Mouse (Mus musculus): ENCODE measurements around the gene Epha8.
A peak's percentile ranks its signal among the peaks of the same experiment; 100 is the strongest.

The Epha8 gene

DNA sequence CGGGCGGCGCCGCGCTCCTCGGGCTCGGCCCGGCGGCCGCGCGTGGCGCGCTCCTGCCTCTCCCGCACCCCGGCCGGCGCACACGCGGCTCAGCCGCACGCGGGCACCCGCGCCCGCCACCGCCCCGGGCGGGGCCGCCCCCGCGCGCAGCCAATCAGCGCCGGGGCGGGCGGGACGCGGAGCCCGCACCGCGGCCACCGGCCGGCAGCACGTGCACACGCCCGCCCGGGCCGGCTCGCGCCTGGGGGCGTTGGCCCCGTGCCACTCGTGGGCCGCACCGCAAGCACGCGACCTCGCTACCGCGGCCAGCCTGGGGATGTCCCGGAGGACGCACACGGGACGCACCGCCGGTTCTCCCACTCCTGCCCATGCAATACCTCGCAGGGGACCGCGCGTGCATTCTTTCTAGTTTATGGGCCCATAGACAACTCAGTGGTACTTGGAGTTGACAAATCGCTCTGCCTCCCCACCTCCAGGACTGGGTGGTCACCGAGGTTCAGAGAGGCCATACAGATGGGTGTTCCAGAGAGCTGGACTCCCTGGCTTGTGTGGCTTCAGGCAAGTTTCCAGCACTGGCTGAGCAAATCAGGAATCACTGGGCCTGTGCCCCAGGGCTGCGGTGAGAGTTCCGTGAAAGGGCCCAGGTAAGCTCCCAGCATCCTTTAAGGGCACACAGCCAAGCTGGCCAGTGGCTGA lies at the start of gene Epha8:
Epha8 (minus strand) TSS at position 66 of the 696 bp plus-strand sequence.
- no peak for DNase-seq (ENCODE audit: low read depth in 2 of 2, low spot score in 2 of 2)

DNA sequence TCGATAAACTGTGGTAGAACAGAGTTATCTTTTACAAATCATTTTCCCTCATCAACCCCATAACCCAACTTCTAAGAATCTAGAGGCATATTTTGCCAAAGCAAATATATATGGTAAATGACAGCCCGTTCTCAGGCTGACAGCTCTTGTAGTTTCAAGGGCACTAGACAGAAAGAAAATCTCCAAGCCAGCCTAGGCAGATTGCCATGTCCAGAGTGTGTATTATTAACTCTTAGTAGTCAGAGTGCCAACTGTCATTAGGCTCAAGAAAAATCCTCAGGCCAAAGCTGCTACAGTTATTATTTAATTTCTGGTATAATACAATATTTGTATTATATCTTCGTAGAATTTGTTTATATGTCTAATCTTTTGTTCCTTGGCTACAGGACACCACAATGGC lies 45.2 kb upstream of the Epha8 start:
- no peak for DNase-seq (ENCODE audit: low read depth in 2 of 2, low spot score in 2 of 2)

DNA sequence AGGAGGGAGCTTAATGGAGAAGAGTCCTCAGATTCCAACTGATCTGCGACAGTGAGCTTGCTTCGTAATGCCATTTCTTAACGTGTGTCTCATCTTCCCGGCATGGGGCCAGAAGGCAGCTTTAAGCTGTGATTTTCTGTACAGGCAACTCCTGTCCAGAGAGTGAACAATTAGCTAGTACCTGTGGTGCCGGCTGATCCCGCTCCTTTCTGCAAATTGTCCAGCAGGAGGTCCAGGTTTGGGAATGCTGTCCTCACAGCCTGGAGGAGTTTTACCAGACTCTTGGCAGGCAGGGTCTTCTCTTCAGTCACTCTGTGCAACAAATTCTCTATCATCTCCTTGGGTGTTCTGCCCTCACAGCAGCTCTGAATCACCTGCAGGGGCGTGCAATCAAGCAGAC lies 44.4 kb upstream of the Epha8 start:
- no peak for DNase-seq (ENCODE audit: low read depth in 2 of 2, low spot score in 2 of 2)

DNA sequence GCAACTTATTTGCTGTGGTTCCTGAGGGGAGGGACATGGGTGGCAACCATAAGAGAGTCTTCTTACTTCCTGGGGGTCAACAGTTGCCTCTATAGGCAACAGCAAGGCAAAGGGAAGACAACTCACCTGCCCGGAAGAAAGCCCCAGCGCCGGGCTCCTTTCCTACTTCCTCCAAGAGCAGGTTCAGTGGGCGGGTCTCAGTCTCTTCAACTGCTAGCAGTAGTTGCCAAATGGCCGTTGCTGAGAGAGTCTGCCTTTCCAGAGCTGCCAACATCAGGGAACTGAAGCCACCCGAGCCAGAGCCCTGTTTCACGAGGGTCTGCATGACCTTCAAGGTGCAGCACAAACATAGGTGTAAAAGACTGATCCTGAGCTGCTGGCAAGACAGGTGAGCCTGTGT lies 41.8 kb upstream of the Epha8 start:
- DNase-seq (ENCODE audit: low read depth in 2 of 2, low spot score in 2 of 2) = no peak

DNA sequence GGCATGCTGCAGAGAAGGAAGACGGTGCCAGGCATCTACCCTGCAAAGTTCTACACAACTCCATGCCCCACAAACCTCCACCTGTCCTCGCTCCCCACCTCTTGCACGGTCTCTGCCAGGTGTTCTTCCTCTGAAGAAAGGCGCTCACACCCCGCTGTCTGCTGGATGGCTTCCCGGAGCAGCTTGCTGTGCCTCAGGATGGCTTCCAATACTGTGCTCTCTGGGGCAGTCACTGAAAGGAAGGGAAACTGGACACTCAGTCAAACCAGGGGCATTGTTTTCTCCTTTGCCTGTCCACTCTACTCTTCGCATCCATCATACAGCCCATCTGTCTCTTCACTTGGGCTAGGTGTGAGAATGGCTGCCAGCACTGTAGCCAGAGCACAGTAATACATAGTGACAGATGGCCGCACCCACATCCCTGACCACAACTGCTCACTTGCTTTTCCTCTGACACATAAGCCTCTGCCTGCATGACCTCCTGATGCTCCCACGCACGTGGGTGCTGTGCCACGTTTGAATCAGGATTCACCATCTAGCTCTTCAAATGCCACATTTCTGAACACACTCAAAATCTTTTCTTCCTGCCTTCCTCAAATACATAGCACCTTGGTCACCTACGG lies 41.2 kb upstream of the Epha8 start:
- no peak for DNase-seq (ENCODE audit: low read depth in 2 of 2, low spot score in 2 of 2)

DNA sequence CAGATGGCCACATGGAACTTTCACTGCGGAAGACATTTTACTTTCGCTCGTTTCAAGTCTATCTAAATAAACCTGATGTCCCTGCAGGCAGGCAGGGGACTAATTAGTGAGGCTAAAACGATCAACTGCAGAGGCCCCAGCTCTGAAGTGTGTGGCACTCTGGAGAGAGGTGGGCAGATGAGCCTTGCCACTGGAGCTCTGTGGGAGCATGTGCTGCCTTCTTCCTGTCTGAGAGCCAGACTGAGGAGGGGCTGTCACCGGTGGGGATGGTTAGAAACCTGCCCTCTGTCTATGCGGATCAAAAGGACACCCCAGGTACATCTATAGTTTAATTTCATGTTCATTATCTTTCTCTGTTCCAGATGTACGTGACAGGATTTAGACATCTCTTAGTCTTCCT lies 40.3 kb upstream of the Epha8 start:
- no peak for DNase-seq (ENCODE audit: low read depth in 2 of 2, low spot score in 2 of 2)

DNA sequence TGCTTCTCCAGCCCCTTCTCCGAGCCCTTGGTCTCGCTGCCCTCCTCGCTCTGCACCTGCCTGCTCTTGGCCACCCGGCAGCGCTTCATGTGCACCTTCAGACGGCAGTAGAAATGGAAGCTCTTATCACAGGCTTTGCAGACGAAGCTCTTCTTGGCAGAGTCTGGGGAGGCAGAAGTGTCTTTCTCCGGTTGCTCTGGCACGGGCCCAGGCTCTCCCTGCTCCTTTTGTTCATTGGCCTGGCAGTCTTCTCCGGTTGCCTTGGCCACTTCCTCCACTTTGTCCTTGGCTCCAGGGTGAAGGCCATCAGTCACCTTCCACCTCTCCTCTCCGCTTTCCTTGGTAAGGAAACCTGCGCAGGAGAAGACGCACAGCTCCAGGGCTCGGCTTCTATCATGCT lies 38.7 kb upstream of the Epha8 start:
- DNase-seq (ENCODE audit: low read depth in 2 of 2, low spot score in 2 of 2) = no peak

DNA sequence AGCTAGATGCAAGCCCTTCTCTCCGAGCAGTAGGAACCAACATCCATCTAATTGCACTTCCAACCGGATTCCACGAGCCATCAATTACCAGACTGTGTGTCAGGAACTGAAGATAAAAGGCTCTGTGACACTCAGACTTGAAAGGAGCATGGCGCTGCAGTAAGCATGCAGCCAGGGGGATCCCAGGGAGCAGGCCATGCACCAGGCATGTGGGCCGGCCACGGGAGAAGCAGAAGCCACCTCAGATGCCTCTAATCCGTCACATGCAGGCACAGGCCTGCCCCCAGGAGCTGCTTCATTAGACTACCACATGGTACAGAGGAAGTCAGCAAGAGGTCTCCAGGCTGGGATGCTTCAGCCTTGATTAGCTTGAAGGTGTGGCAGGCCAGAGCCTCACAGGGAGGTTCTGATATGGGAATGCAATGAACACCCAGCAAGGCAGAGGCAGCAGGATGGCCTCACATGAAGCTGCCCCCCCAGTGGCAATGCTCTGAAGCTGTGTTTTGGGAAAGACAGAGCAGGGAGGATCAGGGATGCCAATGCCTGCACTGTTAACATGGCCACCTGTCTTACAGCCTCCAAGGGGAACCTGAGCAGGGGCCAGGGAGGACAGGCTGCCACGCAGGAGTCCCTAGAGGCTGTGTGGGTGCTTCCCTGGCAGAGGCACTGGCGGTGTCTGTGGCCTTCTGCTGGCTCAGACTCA lies 25.5 kb upstream of the Epha8 start:
- DNase-seq (ENCODE audit: low read depth in 2 of 2, low spot score in 2 of 2) = no peak

DNA sequence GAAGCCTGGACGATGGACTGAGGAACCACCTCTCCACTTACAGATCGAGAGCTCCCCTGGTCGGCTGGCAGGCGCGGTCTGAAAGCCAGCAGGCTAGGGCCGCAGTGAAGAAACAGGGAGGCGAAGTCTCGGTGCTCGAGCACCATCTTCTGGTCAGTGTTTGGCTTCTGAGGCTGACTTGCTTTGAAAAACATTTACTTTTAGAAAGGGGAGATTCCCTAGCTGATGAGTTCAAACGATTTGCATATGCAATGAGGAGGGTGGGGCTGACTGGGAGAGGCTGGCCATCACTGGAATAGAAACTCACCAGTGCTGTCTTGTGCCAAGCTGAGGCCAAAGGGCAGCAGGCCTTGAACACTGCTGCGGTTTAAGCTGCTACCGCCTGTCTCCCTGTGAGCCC lies 24.7 kb upstream of the Epha8 start:
- DNase-seq (ENCODE audit: low read depth in 2 of 2, low spot score in 2 of 2) = no peak

DNA sequence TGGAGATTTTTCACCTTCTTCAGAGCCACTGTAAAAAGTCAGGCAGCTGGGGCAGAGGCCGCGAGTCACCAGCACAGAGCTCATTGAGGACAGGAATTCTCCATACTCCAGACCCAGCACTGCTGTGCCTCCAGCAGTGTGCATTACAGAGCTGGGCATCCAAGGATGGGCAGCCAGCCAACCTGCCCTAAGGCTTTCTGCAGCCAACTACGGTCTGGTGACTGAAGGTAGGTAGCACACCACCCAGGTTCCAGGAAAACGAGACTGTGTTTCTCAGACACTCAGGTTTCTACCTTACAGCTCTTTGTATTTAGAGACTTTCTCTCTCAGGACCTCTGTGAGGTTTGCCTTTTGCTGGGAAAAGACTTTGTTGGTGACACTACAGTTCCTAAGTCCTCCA lies 24.3 kb upstream of the Epha8 start:
- DNase-seq (ENCODE audit: low read depth in 2 of 2, low spot score in 2 of 2) = no peak

DNA sequence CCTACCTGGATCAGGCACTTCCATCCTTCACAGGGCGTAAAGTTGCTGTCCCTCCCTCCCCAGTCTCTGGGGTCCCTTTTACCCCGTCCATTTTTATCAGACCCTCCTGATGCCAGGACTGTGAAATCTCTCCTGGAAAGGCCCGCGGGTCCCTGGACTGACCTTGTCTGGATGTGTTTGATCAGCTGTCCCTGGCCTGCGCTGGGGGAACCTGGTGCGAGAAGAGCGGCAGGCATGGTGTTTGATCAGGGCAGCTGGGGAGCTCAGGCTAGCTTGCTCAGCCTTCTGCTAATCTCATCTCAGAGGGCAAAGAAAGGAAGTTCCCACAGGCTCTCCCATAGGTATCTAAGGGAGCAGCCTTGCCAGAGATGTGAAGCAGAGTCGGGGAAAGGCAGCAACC lies 20.6 kb upstream of the Epha8 start:
- DNase-seq (ENCODE audit: low read depth in 2 of 2, low spot score in 2 of 2) = no peak

DNA sequence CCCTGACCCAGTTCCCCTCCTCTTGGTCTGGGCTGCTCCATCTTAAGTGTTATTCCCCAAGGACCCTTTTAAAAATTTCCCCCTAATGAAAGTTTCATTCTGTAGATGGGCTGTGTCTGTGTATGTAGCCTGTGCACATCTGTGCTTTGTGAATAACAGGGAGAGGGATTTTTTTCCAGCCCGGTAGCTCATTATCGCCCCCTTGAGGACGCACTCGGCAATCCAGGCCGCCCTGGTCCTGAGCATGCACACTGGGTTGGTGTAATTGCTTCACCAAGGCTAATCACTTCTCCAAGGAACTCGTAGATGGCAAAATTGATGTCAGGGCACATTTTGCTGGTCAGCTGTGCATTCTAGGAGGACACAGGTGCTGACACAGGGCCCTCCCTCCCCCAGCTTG lies 14.3 kb upstream of the Epha8 start:
- peak in 1 of 2 experiments; percentile 3 for DNase-seq (ENCODE audit: low read depth in 2 of 2, low spot score in 2 of 2)

DNA sequence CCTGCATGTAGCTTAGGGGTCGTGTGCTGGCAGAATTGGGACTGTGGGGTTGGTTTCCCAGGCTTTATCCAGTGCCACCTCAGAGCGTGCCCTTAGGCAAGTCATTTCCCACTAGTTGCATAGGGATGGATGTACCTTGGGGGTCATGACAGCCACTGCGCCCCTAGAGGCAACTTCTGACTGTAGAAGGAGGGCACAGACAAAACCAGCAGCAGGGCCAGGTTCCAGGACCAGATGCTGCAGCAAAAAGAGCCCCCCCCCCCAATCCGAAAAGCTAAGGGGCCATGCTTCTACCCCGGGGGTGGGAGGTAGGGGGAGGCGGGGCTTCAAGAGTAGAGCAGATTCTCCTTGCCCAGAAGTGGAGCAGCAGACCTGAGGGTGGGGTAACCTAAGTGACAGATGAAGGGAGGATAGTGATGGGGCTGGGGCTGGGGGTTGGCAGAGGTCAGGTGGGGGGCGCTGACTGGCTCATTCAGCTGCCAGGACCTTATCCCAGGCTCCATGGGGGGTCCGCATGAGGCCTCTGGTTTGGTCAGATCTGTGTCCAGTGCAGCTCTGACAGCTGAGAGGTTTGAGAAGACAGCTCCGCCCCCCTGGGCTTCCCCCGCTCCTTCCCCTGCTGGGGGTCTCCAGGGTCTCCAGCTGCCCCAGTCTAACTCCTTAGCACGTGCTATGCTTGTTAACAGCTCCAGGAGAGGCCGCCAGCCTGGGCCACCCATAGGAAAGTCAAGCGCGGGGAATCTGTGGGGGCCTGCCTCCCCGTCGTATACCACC lies 13.1 kb upstream of the Epha8 start:
- DNase-seq (ENCODE audit: low read depth in 2 of 2, low spot score in 2 of 2) = no peak

DNA sequence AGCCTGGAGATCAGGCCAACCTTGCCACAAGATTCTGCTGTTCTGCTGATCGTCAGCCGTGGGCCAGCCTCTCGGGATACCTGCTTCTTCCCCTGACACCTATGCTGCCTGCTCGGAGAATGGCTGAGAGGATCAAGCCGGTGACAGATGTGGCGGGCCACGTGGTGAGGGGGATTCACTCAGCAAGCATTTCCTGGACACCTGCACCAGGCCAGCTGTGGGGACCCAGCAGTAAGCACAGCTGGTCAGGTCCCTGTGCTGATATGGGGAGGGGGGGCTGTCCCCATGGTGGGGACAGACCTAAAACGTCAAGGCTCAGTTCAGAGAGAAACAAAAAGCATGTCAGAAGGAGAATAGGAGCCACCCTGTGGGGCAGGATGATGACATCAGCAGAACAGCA lies 12.5 kb upstream of the Epha8 start:
- DNase-seq (ENCODE audit: low read depth in 2 of 2, low spot score in 2 of 2) = no peak

DNA sequence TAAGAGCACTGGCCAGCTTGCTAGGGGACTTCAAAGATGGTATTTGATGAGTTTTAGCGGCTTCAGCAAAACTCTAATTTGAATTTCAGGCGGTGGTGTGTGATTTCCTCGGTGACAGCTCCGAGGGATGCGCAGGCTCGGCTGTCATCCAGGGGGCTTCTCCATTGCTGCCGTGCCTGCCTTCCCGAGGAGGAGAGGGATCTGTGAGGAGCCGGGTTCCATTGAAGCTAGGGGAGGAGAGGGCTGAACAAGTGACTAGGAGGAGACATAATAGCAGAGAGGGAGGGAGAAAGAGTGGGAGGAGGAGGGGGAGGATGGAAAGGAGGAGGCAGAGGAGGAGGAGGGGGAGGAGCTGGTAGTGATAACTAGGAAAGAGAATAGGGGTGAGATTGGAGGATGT lies 10.9 kb upstream of the Epha8 start:
- no peak for DNase-seq (ENCODE audit: low read depth in 2 of 2, low spot score in 2 of 2)

DNA sequence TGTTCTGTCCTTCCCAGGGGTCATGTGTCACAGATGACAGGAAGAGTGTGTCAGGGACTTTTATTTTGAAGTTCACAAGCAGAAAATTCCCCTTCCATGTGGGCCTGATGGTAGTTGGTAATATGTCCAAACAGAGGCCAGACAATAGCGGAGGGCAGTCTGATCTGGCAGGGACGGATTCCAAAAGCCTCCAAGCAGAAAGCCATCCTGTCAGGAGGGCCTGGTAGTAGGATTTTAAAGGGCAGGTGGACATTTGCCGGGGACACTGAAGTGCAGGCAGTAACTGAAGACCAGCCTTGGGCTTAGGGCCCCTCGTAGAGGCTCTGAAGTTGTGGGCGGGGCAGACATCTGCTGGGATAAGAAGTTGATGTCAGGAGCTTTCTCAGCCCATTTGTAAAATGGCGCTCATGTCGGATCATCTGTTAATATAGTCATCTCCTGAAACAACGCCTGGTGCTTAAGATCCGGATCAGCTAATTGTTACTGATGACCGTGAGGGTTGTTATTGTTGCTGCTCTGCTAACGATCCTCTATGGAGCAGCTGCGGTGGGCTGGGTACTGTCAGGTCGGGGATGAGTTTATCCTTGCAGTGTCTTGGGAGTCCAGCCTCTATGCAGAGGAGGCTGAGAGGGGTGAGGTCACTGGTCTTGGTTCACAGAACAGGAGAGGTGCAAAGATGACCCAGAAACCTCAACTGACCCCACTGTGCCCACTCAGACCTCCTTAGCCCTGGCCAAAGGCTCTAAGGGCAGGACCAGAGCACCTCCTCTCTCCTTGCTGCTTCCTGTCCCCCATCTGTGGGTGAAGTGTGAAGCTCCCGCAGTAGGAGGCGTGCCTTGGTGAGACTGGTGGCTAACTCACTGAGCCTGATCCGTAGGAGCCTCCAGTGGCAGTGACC lies 10.1 kb upstream of the Epha8 start:
- DNase-seq (ENCODE audit: low read depth in 2 of 2, low spot score in 2 of 2) = no peak

DNA sequence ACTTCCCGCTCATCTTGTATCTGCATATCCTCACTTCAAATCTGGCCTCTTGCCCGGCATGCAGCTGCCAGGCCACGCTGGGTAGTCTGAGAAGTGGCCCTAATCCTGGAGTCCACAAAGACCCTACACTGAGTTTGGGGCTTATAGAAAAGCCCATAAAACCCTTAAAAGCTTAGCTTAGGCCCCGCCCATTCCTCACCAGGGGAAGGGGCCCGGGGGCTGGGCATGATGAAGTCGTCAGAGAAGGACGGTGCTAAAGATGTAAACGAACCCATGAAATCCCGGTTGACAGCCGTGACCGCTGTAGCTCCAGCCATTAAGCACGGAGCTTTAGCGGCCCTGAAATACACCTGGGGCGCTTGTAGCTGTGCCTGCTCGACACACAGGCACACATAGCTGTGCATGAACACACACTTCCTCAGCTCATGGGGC lies 8.4 kb upstream of the Epha8 start:
- no peak for DNase-seq (ENCODE audit: low read depth in 2 of 2, low spot score in 2 of 2)

DNA sequence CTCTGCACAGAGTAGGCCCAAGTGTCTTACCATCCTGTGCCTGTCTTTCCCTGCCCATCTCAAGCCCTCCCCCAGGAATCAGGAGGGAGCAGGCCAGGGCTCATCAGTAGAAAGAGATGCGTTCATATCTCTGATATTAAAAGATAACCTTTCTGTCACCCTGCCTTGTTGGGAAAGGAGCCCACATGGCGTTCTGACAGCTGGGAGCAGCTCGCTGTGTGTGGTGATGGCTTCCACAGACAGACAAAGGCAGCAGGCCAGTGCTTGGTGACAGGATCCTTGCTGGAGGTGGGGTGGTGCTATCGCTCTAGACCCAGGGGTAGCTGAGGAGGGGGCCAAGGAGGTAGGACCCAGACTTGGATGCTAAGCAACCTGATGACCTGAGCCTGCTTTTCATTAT lies 5.8 kb upstream of the Epha8 start:
- DNase-seq (ENCODE audit: low read depth in 2 of 2, low spot score in 2 of 2) = no peak

DNA sequence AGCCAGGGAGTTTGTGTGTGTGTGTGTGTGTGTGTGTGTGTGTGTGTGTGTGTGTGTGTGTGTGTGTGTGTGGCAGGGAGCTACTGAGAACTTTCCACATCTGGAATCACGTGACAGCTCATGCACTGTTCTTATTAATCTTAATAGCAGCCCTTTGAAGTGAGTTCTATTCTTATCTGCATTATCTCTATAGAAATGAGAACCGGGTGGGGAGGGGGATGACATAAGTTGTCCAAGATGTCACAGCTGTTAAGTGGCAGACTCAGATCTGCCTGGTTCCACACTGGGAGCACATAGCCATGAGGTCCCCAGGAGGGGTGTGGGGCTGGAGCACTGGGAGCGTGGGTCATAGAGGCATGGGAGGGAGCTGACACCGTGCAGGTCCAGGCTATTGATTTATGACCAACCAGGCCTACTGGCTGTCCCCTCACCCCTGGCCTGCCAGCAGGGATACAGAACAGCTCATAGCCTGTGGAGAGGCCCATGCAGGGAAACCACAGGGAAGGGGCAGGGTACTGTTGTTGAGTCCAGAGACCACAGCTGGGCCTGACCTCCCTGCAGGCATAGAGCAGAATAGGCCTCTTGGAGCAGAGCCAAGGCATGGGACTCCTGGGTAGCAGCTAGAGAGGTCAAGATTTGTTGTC lies 5.1 kb upstream of the Epha8 start:
- no peak for DNase-seq (ENCODE audit: low read depth in 2 of 2, low spot score in 2 of 2)

DNA sequence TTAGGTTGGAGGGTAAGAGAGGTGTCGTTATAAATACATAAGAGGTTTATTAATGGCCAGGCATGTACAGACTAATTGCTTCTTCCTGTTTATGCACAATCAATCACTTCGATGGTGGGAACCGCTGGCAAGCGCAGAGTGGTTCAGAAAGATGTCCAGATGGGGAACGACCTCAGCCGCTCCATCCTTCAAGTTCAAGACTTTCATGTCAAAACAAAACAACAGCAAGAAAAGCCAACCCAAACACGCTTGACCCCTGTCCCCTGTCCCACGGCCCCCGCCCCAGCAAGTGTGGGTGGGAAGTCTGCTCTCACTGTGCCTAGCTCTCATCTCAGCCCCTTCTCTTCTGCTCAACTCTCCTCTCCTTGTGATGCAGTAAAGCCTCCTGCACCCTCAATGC lies 4.0 kb upstream of the Epha8 start:
- no peak for DNase-seq (ENCODE audit: low read depth in 2 of 2, low spot score in 2 of 2)
